ENCODE assay signal across 8 mouse cellular contexts in the genomic region with DNA sequence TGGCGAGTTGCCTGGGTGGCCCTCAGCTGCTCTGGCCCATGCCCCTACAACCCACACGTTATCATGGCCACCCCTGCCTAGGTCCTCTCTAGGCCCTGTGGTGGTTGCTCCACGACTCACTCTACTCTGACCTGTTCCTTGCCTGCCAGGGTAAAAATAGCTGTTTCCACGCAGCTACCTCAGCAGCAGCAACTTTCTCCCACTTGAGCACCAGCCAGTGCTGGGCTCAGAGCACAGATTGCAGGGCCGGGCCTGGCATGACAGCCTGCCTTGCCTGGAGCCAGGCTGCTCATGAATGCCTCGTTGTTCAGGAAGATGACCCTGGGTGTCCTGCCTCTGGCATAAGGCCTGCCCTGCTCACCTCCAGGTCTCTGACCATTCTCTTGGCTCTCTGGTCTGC.
A peak's percentile ranks its signal among the peaks of the same experiment; 100 is the strongest.
DNase-seq lines count a peak whose midpoint lies in the region; ATAC-seq lines count a peak whose summit lies in the region.

No protein-coding gene starts in this region.

- peaks cover 58% of the 10 kb centered on the region for H3K4me1 ChIP-seq in limb, embryonic 12.5 days (replicated peaks)

- no peaks in the 10 kb centered on the region for H3K27me3 ChIP-seq in limb, embryonic 12.5 days

- WGBS in limb, embryonic 12.5 days = 68% methylated on average over 6 of the region's 6 CpGs

- no peak for ATAC-seq in limb, embryonic 12.5 days (ENCODE audit: insufficient number of reproducible peaks, insufficient read depth, low FRiP score, low TSS enrichment, low read depth)

- no peak overlapping the region for H3K4me3 ChIP-seq in limb, embryonic 12.5 days (replicated peaks)

- peak; percentile 71 for DNase-seq in adrenal gland, adult 2 months
- no peak for DNase-seq in adrenal gland, postnatal 4 days (ENCODE audit: low spot score in 2 of 2)
- peak; percentile 33 for DNase-seq in adrenal gland, postnatal 25 days
- DNase-seq in frontal cortex, postnatal 25 days (ENCODE audit: low spot score in 2 of 2) = peak; percentile 33
- DNase-seq in heart, postnatal 36 days = peak; percentile 52 to 62
- DNase-seq in spleen, postnatal 36 days (ENCODE audit: low spot score in 2 of 2) = no peak
- DNase-seq in thymus, postnatal 0 days (ENCODE audit: low spot score) = no peak

- peak overlapping the region; percentile 56 for H3K27ac ChIP-seq in limb, embryonic 12.5 days

- H3K9me3 ChIP-seq in limb, embryonic 12.5 days = no peaks in the 10 kb centered on the region

- H3K4me2 ChIP-seq in limb, embryonic 12.5 days = no peak overlapping the region

- no peak overlapping the region for H3K9ac ChIP-seq in limb, embryonic 12.5 days (replicated peaks)

- intact Hi-C loops in heart, postnatal 36 days (cut with DNase I) = no loop called here

- no peaks in the 10 kb centered on the region for H3K36me3 ChIP-seq in limb, embryonic 12.5 days

Comparison
In these comparisons a context has a peak if more than half of its experiments do, and no peak if none do; other contexts are left out.
1. DNase-seq: peak in adrenal gland, adult 2 months (single experiment), adrenal gland, postnatal 25 days (single experiment), frontal cortex, postnatal 25 days (2 of 2) and heart, postnatal 36 days (2 of 2); none in adrenal gland, postnatal 4 days (0 of 2), spleen, postnatal 36 days (0 of 2) and thymus, postnatal 0 days (single experiment).